Mouse (Mus musculus) cerebellum, adult 2 months (tissue): ENCODE results near the gene Vps9d1. TPM values are rescaled to one million over a fixed set of nuclear protein-coding genes. Genes with fewer than 3 reads are reported as not detected.
"Not testable (repeated sequence)": the region's sequence is repeated elsewhere in the genome, so short reads cannot be mapped to it uniquely, and the experiment has no call there.

Source experiments
- DNase-seq, 2 experiments: peaks; one replicate each; pipeline ENCODE4 v3.0.0; 2021
- H3K27ac ChIP-seq: fragments of 200-500 bp; 2 replicates; pipeline ENCODE4 v1.5.1; 2012; ENCODE audit warnings: low read length, control low read depth, inconsistent platforms; ENCODE audit not compliant: insufficient read depth
- H3K27me3 ChIP-seq: fragments of 200-500 bp; 2 replicates; pipeline ENCODE4 v1.6.1; 2012; ENCODE audit warnings: inconsistent platforms, mild to moderate bottlenecking, low read length, moderate library complexity; ENCODE audit not compliant: control insufficient read depth, insufficient read depth
- H3K4me1 ChIP-seq: fragments of 200-500 bp; 2 replicates; pipeline ENCODE4 v1.6.1; 2011; ENCODE audit warnings: low read length; ENCODE audit not compliant: control insufficient read depth, insufficient read depth
- H3K4me3 ChIP-seq: fragments of 200-500 bp; replicated peaks from 2 replicates; pipeline ENCODE3; 2011; ENCODE audit warnings: mild to moderate bottlenecking, low read depth, low read length, control low read depth; ENCODE audit not compliant: insufficient read depth
- CTCF ChIP-seq: fragments of 200-500 bp; IDR thresholded peaks from 2 replicates; pipeline ENCODE4 v1.5.1; 2011; ENCODE audit warnings: low read depth, mild to moderate bottlenecking, control low read depth, low read length, moderate library complexity, borderline replicate concordance; ENCODE audit not compliant: insufficient read depth
- POLR2A ChIP-seq: fragments of 200-500 bp; IDR thresholded peaks from 2 replicates; pipeline ENCODE4 v1.6.1; 2011; ENCODE audit warnings: low read length, control low read depth, borderline replicate concordance; ENCODE audit not compliant: insufficient read depth
- WGBS: fragments of 180-500 bp; shearing (Covaris S2); methylation state at CpG from one replicate; pipeline ENCODE4 v1.1.7; 2018; 5-methylcytosine and 5-hydroxymethylcytosine counted together
- polyA plus RNA-seq: library from polyadenylated mRNA; depleted of rRNA; stranded (reverse); fragments of >200 nt; gene quantifications from 2 replicates; pipeline ENCODE4 v1.2.3, GENCODE M21; 2012

The Vps9d1 gene
- polyA plus RNA-seq, 1 experiment: 86.7 TPM

GRCm38 (mm10) chr8:123283991-123284390 is 29.8 kb upstream of the Vps9d1 start:
- H3K4me1 ChIP-seq: no peaks in the 10 kb centered on the region
- TF ChIP-seq CTCF: no peak
- no peak for TF ChIP-seq POLR2A
- H3K27me3 ChIP-seq: no peaks in the 10 kb centered on the region
- no peak overlapping the region for H3K4me3 ChIP-seq
- WGBS: 88% methylated on average over 7 of the region's 7 CpGs
- no peak overlapping the region for H3K27ac ChIP-seq
- DNase-seq: no peak

DNA sequence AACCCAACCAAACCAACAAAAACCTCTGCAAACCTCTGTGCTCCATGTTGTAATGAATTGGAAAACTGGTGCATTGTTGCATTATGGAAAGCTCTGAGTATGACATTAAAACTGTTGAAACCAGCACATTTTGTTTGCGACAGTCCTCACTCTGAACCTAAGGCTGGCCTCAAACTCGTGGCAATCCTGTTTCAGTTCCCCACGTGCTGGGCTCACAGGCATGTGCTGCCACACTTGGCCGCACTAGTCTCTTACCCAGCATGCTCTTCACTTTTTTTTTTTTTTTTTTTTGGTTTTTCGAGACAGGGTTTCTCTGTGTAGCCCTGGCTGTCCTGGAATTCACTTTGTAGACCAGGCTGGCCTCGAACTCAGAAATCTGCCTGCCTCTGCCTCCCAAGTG is 28.8 kb upstream of the Vps9d1 start:
- not testable (repeated sequence) for H3K27ac ChIP-seq, H3K27me3 ChIP-seq, H3K4me1 ChIP-seq, DNase-seq, H3K4me3 ChIP-seq
- 88% methylated on average over 6 of the region's 6 CpGs for whole genome bisulfite sequencing

DNA sequence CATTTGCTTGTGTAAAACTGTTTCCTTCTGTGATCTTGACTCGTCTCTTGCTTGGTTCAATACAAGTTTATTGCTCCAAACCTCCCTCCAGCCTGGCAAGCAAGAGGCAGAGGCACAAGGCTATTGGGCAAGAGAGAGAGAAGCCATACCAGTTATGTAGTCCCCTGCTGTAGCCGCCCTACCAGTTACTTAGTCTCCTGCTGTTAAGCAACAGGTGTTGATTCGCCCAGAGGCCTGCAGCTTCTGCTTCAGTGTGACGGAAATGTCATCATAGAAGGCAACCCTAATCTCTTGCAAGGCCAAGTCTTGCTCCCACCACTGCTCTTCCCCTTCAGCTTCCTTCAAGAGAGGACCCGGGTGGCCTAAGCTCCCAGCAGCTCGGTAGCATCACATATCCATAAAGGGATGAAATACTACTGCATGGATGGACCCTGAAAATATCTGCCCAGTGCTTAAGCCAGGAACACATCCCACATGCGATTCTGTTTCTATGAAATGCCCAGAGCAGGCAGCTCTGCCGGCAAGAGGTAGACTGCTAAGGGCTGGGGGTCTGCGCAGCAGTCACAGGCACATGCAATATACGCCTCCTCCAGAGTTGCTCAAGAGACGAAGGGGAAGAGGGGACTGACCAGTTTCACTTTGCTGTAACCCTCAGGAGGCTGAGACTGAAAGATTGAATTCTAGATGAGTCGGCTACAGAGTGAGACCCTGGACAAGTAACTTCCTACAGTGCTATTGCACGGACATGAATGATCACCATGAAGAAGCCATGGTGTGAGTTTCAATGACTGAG is 26.4 kb upstream of the Vps9d1 start:
- TF ChIP-seq CTCF (no peak), POLR2A (no peak)
- Histone ChIP-seq H3K4me3 (no peak overlapping the region), H3K27me3 (no peaks in the 10 kb centered on the region), H3K27ac (no peak overlapping the region), H3K4me1 (no peaks in the 10 kb centered on the region)
- WGBS: 81% methylated on average over 13 of the region's 13 CpGs
- no peak for DNase-seq

DNA sequence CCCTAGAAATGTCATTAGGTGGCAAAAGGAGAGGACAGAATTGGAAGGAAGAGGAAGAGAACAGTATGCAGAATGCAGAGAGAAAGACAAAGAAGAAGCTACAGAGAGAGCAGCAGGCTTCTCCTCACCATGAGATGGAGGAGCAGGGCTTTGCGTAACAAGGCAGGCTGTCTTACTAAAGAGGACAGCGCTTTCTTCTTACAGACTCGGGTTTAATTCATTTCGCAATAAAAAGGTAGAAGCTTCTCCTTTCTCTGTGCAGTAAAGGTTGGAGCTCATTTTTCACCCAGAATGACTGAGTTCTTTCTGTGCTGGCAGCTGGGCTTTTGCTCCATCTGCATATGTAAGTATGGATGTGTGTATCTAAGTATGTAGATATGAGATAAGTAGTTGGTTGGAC is 25.7 kb upstream of the Vps9d1 start:
- TF ChIP-seq CTCF (no peak), POLR2A (no peak)
- H3K4me3 ChIP-seq: no peak overlapping the region
- H3K27me3 ChIP-seq: no peaks in the 10 kb centered on the region
- 90% methylated on average over 4 of the region's 4 CpGs for WGBS
- no peak for DNase-seq
- no peak overlapping the region for H3K27ac ChIP-seq
- H3K4me1 ChIP-seq: no peaks in the 10 kb centered on the region

DNA sequence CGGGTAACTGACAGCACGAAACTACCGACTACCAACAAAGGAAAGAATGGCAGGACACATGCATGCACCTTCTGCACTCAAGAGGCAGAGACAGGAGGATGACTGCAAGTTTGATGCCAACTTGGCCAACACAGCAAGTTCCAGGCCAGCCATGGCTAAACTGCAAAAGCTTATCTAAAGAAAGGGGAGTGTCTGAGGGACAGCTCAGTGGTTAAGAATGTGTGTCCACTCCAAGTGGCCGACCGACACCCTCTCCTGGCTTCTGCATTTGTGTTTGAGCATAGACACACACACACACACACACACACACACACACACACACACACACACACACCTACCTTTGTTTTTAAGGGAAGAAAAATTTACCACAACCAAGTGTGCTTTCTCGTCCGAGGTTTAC is 24.3 kb upstream of the Vps9d1 start:
- Histone ChIP-seq H3K27ac (no peak overlapping the region), H3K27me3 (no peaks in the 10 kb centered on the region), H3K4me1 (no peaks in the 10 kb centered on the region), H3K4me3 (no peak overlapping the region)
- 78% methylated on average over 7 of the region's 7 CpGs for WGBS
- DNase-seq: no peak
- TF ChIP-seq POLR2A: no peak
- TF ChIP-seq CTCF: no peak

GRCm38 (mm10) chr8:123275096-123275495 is 20.9 kb upstream of the Vps9d1 start:
- 93% methylated on average over 12 of the region's 12 CpGs for WGBS
- TF ChIP-seq POLR2A (no peak), CTCF (no peak)
- H3K4me3 ChIP-seq: no peak overlapping the region

GRCm38 (mm10) chr8:123274447-123274846 is 20.3 kb upstream of the Vps9d1 start:
- 93% methylated on average over 5 of the region's 5 CpGs for WGBS
- Histone ChIP-seq H3K4me3 (no peak overlapping the region), H3K27ac (no peak overlapping the region), H3K4me1 (no peaks in the 10 kb centered on the region), H3K27me3 (no peaks in the 10 kb centered on the region)
- DNase-seq: no peak
- TF ChIP-seq POLR2A (no peak), CTCF (no peak)

More at GRCm38 (mm10) chr8:123275096-123275495, 20.9 kb upstream of the Vps9d1 start:
- no peak for DNase-seq
- Histone ChIP-seq H3K27ac (no peak overlapping the region), H3K4me1 (no peaks in the 10 kb centered on the region), H3K27me3 (no peaks in the 10 kb centered on the region)

DNA sequence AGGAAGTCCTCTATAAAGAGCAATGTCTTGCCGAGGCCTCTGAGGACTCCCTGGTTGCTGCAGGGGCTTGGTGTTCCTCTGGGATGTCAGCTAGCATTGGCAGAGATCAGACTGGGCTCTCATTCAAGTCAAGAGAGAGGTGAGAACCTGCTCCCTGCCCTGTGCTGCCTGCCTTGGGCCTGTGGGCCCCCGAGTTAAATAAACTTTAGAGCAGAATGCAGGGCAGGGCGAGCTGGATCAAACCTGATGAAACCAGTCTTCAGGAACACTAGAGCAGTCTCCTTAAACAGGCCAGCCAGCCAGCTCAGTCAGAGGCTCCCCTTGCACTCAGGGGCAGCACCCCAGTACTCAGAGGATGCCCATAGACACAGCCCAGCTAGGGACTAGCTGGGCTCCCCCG is 17.8 kb upstream of the Vps9d1 start:
- WGBS: 63% methylated on average over 4 of the region's 4 CpGs
- TF ChIP-seq CTCF (no peak), POLR2A (no peak)
- DNase-seq: no peak

DNA sequence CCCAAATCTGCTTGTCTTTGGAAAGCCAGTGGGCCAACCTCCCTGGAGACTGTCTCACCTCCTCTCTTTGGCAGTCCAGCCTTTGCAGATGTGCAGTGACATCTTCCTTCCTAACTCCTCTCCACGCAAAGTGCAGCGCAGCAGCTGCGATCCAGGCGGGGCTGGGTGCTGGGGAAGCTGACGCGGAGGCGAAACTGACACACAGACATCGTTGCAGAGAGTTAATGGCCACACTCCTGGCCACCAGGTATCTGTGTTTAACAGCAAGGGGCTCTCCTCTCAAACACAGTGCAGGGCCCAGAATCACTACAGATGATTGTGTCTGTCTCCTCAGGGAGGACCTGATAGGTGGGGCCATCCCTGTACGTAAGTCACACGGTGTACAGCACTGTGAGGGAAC is 17.0 kb upstream of the Vps9d1 start:
- no peak for DNase-seq
- no peaks in the 10 kb centered on the region for H3K4me1 ChIP-seq
- WGBS: 88% methylated on average over 10 of the region's 10 CpGs
- no peak overlapping the region for H3K27ac ChIP-seq
- no peaks in the 10 kb centered on the region for H3K27me3 ChIP-seq
- no peak for TF ChIP-seq CTCF
- TF ChIP-seq POLR2A: no peak
- H3K4me3 ChIP-seq: no peak overlapping the region

More for the DNA sequence above, 17.8 kb upstream of the Vps9d1 start:
- no peak overlapping the region for H3K27ac ChIP-seq
- H3K4me1 ChIP-seq: no peaks in the 10 kb centered on the region
- no peak overlapping the region for H3K4me3 ChIP-seq
- H3K27me3 ChIP-seq: no peaks in the 10 kb centered on the region
